ENCODE assay signal across 16 mouse cellular contexts in genomic region chr11:60541831-60542230, GRCm38 (mm10). TPM values are rescaled to one million over a fixed set of nuclear protein-coding genes. Genes with fewer than 3 reads are reported as not detected.
DNase-seq lines count a peak whose midpoint lies in the region; ATAC-seq and TF ChIP-seq lines count a peak whose summit lies in the region.
"Had no signal": no experiment of that assay in that cellular context is flagged by ENCODE, and none has a peak within 500 bp of the region (broad histone marks: within the 10 kb centered on the region; RNA-seq: fewer than 3 reads in every experiment).

No protein-coding gene starts in this region.

- no peaks in the 10 kb centered on the region for H3K9me3 ChIP-seq in heart, embryonic 13.5 days
- no peaks in the 10 kb centered on the region for H3K9me3 ChIP-seq in lung, embryonic 14.5 days (ENCODE audit: low read depth, low read length)
- no peaks in the 10 kb centered on the region for H3K9me3 ChIP-seq in E14TG2a.4 (ENCODE audit: low read length)
- H3K9me3 ChIP-seq in intestine, postnatal 0 days (ENCODE audit: control insufficient read depth), result no peaks in the 10 kb centered on the region
- H3K9me3 ChIP-seq: hindbrain, embryonic 10.5 days; limb, embryonic 15.5 days had no signal

- peaks cover 49% of the 10 kb centered on the region for H3K36me3 ChIP-seq in heart, embryonic 13.5 days
- H3K36me3 ChIP-seq in lung, embryonic 14.5 days (ENCODE audit: insufficient read depth), result peaks cover 57% of the 10 kb centered on the region
- H3K36me3 ChIP-seq in E14TG2a.4 (ENCODE audit: insufficient read depth, low read length), result peaks cover 78% of the 10 kb centered on the region
- peaks cover 17% of the 10 kb centered on the region; the same call in 1 of the 2 replicates for H3K36me3 ChIP-seq in intestine, postnatal 0 days (ENCODE audit: control insufficient read depth, insufficient read depth)

- WGBS in heart, embryonic 13.5 days, result 80% methylated on average over 6 of the region's 6 CpGs
- WGBS in lung, embryonic 14.5 days, result 83% methylated on average over 6 of the region's 6 CpGs
- 74% methylated on average over 6 of the region's 6 CpGs for WGBS in intestine, postnatal 0 days

- intact Hi-C loops in left cerebral cortex, adult 2 months (cut with DNase I), result no loop called here

- no peak for ATAC-seq in heart, embryonic 13.5 days (ENCODE audit: extremely low read depth, insufficient number of reproducible peaks, low FRiP score, low TSS enrichment)
- no peak for ATAC-seq in lung, embryonic 14.5 days (ENCODE audit: insufficient read depth)
- no peak for ATAC-seq in intestine, postnatal 0 days
- ATAC-seq: forebrain, embryonic 14.5 days; liver, postnatal 0 days had no signal

- no peak overlapping the region for H3K27ac ChIP-seq in heart, embryonic 13.5 days (replicated peaks)
- H3K27ac ChIP-seq in lung, embryonic 14.5 days (ENCODE audit: low read depth), result no peak overlapping the region
- no peak overlapping the region for H3K27ac ChIP-seq in intestine, postnatal 0 days (ENCODE audit: low read depth, low read length)
- H3K27ac ChIP-seq in left cerebral cortex, adult 2 months, result no peak overlapping the region
- H3K27ac ChIP-seq: hindbrain, embryonic 10.5 days; limb, embryonic 15.5 days; stomach, postnatal 0 days had no signal

- H3K27me3 ChIP-seq in heart, embryonic 13.5 days (replicated peaks), result no peaks in the 10 kb centered on the region
- no peaks in the 10 kb centered on the region for H3K27me3 ChIP-seq in lung, embryonic 14.5 days (ENCODE audit: insufficient read depth, low read length)
- no peaks in the 10 kb centered on the region for H3K27me3 ChIP-seq in E14TG2a.4 (ENCODE audit: insufficient read depth, low read length)
- H3K27me3 ChIP-seq in intestine, postnatal 0 days (replicated peaks; ENCODE audit: control insufficient read depth, insufficient read depth, low read length), result no peaks in the 10 kb centered on the region
- H3K27me3 ChIP-seq: limb, embryonic 15.5 days had no signal

- H3K4me1 ChIP-seq in heart, embryonic 13.5 days, result peaks cover 75% of the 10 kb centered on the region
- H3K4me1 ChIP-seq in lung, embryonic 14.5 days (ENCODE audit: insufficient read depth), result peaks cover 16% of the 10 kb centered on the region
- peaks cover 54% of the 10 kb centered on the region for H3K4me1 ChIP-seq in E14TG2a.4 (replicated peaks; ENCODE audit: low read depth, low read length)
- H3K4me1 ChIP-seq in intestine, postnatal 0 days (replicated peaks; ENCODE audit: control insufficient read depth, insufficient read depth, low read length), result peaks cover 8% of the 10 kb centered on the region; the same call in 1 of the 2 replicates

- peak overlapping the region; percentile 16; the same call in 1 of the 2 replicates for H3K4me3 ChIP-seq in heart, embryonic 13.5 days
- H3K4me3 ChIP-seq in lung, embryonic 14.5 days (ENCODE audit: low read depth, low read length), result no peak overlapping the region
- H3K4me3 ChIP-seq in E14TG2a.4 (replicated peaks; ENCODE audit: low read length), result 0 out of 2 replicates have a peak overlapping the region, but pooled peaks have one; percentile 14
- H3K4me3 ChIP-seq in intestine, postnatal 0 days (ENCODE audit: low read depth, low read length), result no peak overlapping the region
- no peak overlapping the region for H3K4me3 ChIP-seq in left cerebral cortex, adult 2 months
- H3K4me3 ChIP-seq: limb, embryonic 15.5 days had no signal

- H3K4me2 ChIP-seq in heart, embryonic 13.5 days, result peak overlapping the region; percentile 99
- 0 out of 2 replicates have a peak overlapping the region, but pooled peaks have one; percentile 23 for H3K4me2 ChIP-seq in lung, embryonic 14.5 days
- H3K4me2 ChIP-seq in intestine, postnatal 0 days (replicated peaks; ENCODE audit: low read depth), result 0 out of 2 replicates have a peak overlapping the region, but pooled peaks have one; percentile 91

- DNase-seq in heart, adult 8-10 months (ENCODE audit: low spot score), result no peak
- DNase-seq in lung, embryonic 14.5 days, result no peak
- no peak for DNase-seq in lung, postnatal 36 days
- no peak for DNase-seq in left cerebral cortex, adult 2 months (ENCODE audit: extremely low spot score in 1 of 2, low spot score in 2 of 2)
- DNase-seq: cerebellum, adult 9-10 months; kidney, adult 2 months; kidney, postnatal 25 days; liver, postnatal 0 days; thymus, postnatal 25 days had no signal

- no peak for TF ChIP-seq CTCF in lung, embryonic 14.5 days (IDR thresholded peaks at IDR 0.05; ENCODE audit: low read depth)
- TF ChIP-seq CTCF in E14TG2a.4 (conservative IDR thresholded peaks at IDR 0.05; ENCODE audit: low read length), result no peak
- no peak for TF ChIP-seq CTCF in intestine, postnatal 0 days (IDR thresholded peaks at IDR 0.05; ENCODE audit: low read depth)
- TF ChIP-seq CTCF in left cerebral cortex, adult 2 months (IDR thresholded peaks at IDR 0.05), result no peak

- no peak overlapping the region; the same call in 1 of the 2 replicates for H3K9ac ChIP-seq in heart, embryonic 13.5 days
- no peak overlapping the region for H3K9ac ChIP-seq in lung, embryonic 14.5 days
- H3K9ac ChIP-seq in intestine, postnatal 0 days (ENCODE audit: low read depth, low read length), result no peak overlapping the region
- H3K9ac ChIP-seq: limb, embryonic 15.5 days had no signal

RNA-seq across cellular contexts. Expression of gene Alkbh5, which starts 5.7 kb away (rescaled TPM):
- polyA plus RNA-seq in heart, embryonic 13.5 days (2015; fragmentation: Nextera tagmentation; extraction: Ambion mirVana), result 32.1 and 35.8 TPM in 2 replicates
- total RNA-seq in heart, adult 8-10 months (2022), result 10 to 100 TPM; 81.3 to 88.8 (median 82.6) TPM
- 32.3 and 33.5 TPM in 2 replicates for polyA plus RNA-seq in lung, embryonic 14.5 days (2014; fragmentation: Nextera tagmentation; extraction: Ambion mirVana)
- polyA plus RNA-seq in intestine, postnatal 0 days (2015; fragmentation: Nextera tagmentation; extraction: Ambion mirVana), result 37.3 and 41.7 TPM in 2 replicates
- total RNA-seq in left cerebral cortex, adult 2 months (2021), result 10 to 100 TPM; 56.2 to 58.2 TPM

Comparison
In these comparisons a context has a peak if more than half of its experiments do, and no peak if none do; other contexts are left out.
1. H3K4me2 ChIP-seq: peak in every context shown above with its lines; median percentile 99 in heart, embryonic 13.5 days; 91 in intestine, postnatal 0 days; 23 in lung, embryonic 14.5 days.
2. H3K4me3 ChIP-seq: peak in heart, embryonic 13.5 days (single experiment) and E14TG2a.4 (single experiment); none in lung, embryonic 14.5 days (single experiment), intestine, postnatal 0 days (single experiment) and left cerebral cortex, adult 2 months (single experiment).